Mouse (Mus musculus): ENCODE results near the gene Hmg20b.

- TF ChIP-seq CTCF (IDR thresholded peaks at IDR 0.05) (peak; percentile 96), POLR2A (IDR thresholded peaks at IDR 0.05; ENCODE audit: insufficient read depth, low read depth, low read length) (no peak)
These were observed 39.8 kb upstream of the Hmg20b start for GRCm38 (mm10) chr10:81389801-81390677.

Measured in heart, adult 2 months (tissue).